Mouse (Mus musculus): ENCODE data around the gene Hoxa11.

Gene Hoxa11

DNA sequence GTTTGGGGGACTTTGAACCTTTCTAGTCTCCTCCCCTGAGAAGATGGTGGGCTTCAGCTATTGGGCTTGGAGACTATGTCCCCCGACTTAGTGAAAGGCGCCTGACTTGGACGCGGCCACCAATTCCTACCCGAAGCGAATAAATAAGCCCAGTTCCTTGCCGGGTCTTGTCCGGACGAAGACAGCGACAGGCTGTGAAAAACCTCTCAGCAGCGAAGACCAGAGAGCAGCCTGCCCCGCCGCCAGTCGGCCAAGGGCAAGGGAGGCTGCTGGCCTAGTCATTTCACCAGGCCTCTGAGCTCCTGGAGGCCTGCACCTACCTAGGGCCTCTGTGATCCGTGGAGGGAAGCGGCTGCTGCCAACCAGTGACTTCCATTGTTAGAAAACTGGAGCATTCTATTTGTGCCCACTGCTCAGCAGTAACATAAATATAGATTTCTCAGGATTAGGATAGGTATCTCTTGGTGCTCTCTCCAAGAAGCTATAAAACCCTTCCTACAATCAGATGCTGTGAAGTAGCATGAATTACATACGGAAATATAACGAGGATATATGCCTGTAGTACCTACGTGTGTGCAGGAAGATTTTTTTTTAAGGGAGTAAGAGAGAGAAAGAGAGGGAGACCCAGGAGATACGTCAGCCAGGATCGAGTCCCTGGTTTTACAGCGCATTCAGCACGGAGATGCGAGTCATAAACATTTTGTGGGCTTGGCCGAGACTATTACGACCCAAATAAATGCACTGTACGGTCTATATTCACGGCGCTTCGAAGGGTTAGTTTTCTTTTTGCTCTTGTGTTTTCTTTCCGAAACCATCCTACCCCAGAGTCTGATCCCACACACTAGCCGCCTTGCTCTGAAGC lies 25.4 kb downstream of the Hoxa11 start:
- DNase-seq (ENCODE audit: low spot score) = no peak

- no peak for DNase-seq (ENCODE audit: low spot score)
These were observed 26.2 kb downstream of the Hoxa11 start for GRCm38 (mm10) chr6:52219234-52219942.

DNA sequence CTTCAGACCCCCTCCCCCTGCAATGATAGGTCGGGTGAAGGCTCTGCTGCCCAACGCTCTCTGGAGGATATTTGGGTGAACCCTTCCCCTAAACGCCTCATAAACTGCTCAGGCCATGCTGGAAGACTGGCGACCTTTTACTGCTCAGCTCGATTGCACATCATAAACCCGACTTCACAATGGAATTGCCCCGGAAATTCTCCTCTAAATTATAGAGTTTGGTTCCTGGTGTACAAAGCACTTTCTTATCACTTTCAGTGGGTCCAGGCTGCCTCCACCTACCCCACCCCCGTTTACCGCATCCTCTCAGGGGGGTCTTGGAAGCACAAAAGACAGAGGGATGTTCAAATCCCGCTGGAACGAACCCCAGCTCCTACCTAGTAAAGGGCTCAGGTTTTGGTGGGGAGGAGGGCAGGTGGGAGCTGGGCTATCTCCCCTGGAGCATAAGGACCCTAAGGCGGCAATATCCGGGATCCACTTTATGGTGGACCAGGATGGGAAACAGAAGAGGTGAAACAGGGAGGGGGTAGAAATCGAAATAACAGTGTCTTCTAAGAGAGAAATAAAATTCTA lies 26.9 kb downstream of the Hoxa11 start:
- no peak for DNase-seq (ENCODE audit: low spot score)

- no peak for DNase-seq (ENCODE audit: low spot score)
These were observed 27.5 kb downstream of the Hoxa11 start for GRCm38 (mm10) chr6:52217895-52218642.

DNA sequence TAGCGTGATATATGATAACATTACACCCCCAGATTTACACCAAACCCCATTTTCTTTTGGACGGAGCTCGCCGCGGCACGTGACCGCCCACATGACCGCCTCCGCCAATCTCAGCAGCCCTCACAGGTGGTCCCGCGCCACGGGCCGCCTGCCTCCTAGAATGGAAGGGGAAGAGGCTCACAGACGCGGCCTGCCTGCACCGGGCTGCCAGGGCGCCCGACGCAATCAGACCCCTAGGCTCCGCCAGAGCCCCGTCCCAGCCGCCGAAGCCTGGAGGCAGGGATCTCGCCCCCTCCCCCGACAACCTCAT lies 28.2 kb downstream of the Hoxa11 start:
- no peak for DNase-seq (ENCODE audit: low spot score)

DNA sequence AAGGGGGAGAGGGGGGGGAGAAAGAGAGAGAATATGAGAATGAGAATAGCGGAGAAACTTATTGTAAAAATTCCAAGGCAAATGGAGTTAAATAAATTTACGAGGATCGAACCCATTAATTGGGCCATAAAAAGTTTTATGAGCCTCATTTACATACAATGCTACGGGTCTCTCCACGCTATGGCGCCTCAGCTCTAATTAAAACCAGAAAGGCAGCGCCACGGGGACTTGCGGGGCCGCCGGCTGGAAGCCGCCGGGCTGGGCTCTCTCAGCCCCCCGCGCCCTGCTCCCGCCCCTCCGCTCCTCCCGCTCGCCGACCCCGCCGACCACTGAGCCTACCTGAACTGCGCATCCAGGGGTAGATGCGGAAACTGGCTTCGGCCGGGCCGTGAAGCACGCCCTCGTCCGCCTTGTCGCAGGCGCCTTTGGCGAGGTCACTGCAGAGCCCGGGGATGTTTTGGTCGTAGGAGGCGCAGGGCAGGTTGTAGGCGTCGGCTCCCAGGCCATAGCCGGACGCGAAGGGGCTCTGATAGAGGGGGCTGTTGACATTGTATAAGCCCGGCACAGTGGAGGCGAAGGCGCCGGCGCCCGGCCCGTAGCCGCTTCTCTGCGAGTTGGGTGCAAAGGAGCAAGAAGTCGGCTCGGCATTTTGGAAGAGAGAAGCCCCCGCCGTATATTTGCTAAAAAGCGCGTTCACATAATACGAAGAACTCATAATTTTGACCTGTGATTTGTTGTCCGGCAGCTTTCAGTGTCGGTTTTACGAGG lies 28.7 kb downstream of the Hoxa11 start:
- DNase-seq (ENCODE audit: low spot score) = no peak

DNA sequence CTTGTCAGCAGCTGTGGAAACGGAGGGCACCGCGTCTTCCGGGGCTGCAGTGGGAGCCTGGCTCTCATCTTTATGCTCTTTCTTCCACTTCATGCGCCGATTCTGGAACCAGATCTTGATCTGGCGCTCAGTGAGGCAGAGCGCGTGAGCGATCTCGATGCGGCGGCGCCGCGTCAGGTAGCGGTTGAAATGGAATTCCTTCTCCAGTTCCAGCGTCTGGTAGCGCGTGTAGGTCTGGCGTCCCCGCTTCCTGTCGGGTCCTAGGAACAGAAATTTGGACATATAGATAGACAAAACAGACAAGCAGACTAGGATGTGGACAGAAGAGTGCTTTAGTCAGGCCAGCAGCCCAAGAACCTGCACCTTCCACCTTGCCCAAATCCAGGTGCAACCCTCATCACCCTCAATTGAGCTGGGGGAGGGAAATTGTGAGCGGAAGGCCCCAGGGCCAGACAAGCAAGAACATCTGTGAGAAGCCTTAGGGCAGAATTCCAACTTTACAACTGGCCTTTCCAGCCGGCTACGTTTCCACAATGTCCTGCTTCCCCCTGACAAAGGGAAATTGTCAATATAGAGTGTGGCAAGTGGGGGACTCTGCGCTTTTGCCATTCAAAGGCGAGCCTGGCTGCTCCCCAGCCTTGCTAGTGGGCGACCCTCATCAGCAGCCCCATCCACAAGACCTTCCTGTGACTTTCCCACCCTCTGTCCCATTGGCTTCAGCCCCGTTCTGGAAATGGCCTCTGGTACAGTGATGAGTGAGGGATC lies 29.7 kb downstream of the Hoxa11 start:
- no peak for DNase-seq (ENCODE audit: low spot score)

GRCm38 (mm10) chr6:52215070-52215469 lies 30.5 kb downstream of the Hoxa11 start:
- no peak for DNase-seq (ENCODE audit: low spot score)

DNA sequence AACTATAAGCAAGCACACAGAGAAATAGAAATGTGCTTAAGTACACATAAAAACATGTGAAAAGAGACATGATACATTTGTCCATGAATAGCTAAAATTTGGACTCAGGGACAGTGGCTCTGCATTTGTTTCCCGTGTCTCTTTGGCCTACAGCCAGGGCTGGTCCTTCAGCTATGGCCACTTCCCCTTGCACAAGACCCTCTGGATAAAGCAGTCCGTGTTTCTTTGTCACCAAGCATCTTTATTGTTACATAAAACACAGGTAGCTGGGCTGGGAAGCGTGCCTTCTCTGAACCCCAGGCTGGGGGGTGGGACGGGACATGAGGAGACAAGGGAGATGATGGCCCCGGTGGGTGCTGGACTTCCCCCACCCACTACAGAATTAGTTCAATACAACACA lies 31.3 kb downstream of the Hoxa11 start:
- no peak for DNase-seq (ENCODE audit: low spot score)

- no peak for DNase-seq (ENCODE audit: low spot score)
These were observed 32.3 kb downstream of the Hoxa11 start, which contains the start of the genes Hoxa3 and Gm28308 for GRCm38 (mm10) chr6:52213119-52213986. Gene Hoxa3, minus strand, starts transcription at chr6:52213336. Gene Gm28308, minus strand, starts transcription at chr6:52213339.

DNA sequence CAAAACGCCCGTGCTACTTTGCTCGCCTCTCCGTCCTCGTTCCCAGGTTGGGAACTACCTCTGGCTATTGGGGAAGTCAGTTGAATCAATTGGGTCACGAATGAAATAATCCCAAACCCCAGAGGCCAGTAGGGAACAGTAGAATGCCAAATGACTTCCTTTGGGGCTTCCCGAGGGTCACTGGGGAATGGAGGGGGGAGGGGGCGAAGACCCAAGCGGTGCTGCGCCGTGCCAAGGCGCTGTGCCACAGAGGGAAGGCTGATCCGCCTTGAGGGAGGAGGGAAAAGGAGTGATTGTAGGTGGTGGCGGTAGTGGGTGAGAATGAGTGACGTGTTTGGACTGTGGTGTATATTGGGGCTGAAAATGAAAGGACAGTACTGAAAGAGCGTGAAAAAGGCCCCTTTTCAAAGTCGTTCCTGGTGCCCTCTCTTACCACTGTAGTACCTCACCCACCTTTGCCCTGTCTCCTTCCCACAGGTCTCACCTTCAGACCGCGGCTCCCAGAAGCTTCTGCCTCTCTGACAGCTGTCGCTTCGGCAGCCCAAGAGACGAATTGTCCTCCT lies 33.0 kb downstream of the Hoxa11 start:
- no peak for DNase-seq (ENCODE audit: low spot score)

DNA sequence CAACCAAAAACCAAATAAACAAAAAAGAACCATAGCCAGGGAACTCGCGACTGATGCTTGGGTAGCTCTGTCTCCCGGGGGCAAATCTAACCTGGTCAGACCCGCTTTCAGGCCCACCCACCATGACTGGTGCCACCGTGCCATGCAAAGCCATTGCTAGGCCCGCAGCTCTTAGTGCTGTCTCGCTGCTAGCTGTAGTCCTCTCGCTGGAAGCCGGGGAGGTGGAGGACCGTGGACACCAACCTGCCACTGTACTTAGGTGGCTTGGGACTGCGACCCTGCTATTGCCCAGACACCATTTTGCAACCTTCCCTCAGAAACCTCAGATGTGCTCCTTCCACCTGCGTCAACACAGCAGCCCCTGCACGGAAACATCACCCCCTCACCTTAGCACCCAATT lies 33.6 kb downstream of the Hoxa11 start:
- DNase-seq (ENCODE audit: low spot score) = no peak

- no peak for DNase-seq (ENCODE audit: low spot score)
These were observed 34.3 kb downstream of the Hoxa11 start for GRCm38 (mm10) chr6:52211170-52211935.

DNA sequence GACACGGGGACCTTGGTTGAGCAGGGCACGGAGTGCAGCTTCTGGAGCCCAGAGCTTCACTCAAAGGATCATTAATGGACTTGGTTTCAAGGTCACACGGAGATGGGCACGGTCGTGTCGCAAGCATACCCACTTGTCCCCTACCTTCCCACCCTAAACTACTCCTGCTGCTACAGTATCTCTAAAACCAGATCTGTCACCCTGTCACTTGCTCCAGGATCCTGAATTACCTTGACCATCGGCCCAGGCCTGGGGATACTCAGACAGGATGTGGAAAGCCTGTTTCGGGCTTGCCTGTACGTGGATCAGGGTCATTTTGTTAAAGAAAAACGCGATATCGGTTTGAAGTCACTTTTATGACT lies 35.9 kb downstream of the Hoxa11 start:
- no peak for DNase-seq (ENCODE audit: low spot score)

GRCm38 (mm10) chr6:52208868-52209684 lies 36.5 kb downstream of the Hoxa11 start:
- no peak for DNase-seq (ENCODE audit: low spot score)

GRCm38 (mm10) chr6:52208072-52208867 lies 37.3 kb downstream of the Hoxa11 start, which contains the start of gene Hoxa6:
Gene Hoxa6, minus strand, starts transcription at chr6:52208722.
- DNase-seq (ENCODE audit: low spot score) = no peak

- no peak for DNase-seq (ENCODE audit: low spot score)
These were observed 38.0 kb downstream of the Hoxa11 start for GRCm38 (mm10) chr6:52207684-52207976.
